Mouse (Mus musculus) ES-Bruce4 (cell line): ENCODE data around the gene Dars.

Source experiments
- CTCF ChIP-seq: IDR thresholded peaks from one replicate; pipeline ENCODE4 v1.8.1; 2011; ENCODE audit warnings: low read depth, low read length
- POLR2A ChIP-seq: IDR thresholded peaks from one replicate; pipeline ENCODE4 v1.8.1; 2011; ENCODE audit warnings: low read length; ENCODE audit not compliant: insufficient read depth

- TF ChIP-seq CTCF (no peak), POLR2A (no peak)
Measured at GRCm38 (mm10) chr1:128398738-128399445, 18.3 kb downstream of the Dars start.
